Mouse (Mus musculus): ENCODE measurements around the gene Dnajc24. TPM values are rescaled to one million over a fixed set of nuclear protein-coding genes. Genes with fewer than 3 reads are reported as not detected.

Gene Dnajc24
- polyA plus RNA-seq, 1 experiment from 2014 or later, result 39.8 TPM

DNA sequence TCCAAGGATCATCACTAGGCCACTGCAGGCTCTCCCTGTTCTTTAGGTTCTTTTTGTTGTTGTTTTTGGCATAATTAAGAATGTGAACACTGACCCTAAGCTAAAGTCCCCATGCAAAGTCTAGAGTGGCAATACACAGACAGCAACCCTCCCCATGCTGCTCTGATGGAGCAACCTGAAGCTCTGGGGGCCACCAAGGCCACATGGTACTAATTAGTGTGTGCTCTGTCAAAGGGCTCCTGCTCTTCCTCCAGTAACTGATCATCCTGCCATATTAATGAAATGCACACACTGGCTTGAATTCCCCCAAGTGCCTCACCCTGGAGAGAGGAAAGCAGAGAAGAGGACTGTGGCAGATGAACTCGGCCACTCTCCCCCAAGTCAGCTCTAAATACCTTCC, 16.2 kb downstream of the Dnajc24 start:
- Histone ChIP-seq H3K4me3 (ENCODE audit: low read depth, low read length) (no peak overlapping the region), H3K27ac (ENCODE audit: low read length) (no peak overlapping the region), H3K4me2 (replicated peaks; ENCODE audit: low read depth, low read length) (no peak overlapping the region), H3K9ac (replicated peaks; ENCODE audit: low read depth, low read length) (no peak overlapping the region), H3K4me1 (ENCODE audit: control insufficient read depth, insufficient read depth, low read length) (no peaks in the 10 kb centered on the region), H3K27me3 (ENCODE audit: control insufficient read depth, insufficient read depth, low read length) (no peaks in the 10 kb centered on the region), H3K36me3 (ENCODE audit: control insufficient read depth, insufficient read depth, low read length) (no peaks in the 10 kb centered on the region), H3K9me3 (ENCODE audit: control insufficient read depth, low read depth, low read length) (no peaks in the 10 kb centered on the region)
- WGBS, result 50% methylated on average over 1 of the region's 1 CpGs
- ATAC-seq (ENCODE audit: insufficient number of reproducible peaks, insufficient read depth, low FRiP score, low read depth), result no peak

DNA sequence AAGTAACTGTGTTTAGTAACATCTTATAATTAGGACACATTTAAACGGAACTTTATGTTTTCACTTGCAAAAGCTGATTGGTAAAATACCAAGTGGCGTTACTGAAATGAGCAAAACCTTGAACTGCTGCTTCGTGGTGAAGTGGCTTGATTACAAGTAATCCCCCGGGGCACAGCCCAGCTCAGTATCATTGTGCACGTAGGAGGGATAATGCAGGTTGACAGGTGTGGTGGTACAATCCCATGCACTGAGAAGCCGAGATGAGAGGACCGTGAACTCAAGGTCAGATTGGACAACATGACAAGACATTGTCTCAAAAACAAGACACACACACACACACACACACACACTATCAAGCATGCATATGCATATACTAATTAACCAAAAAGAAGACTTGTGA, 18.1 kb downstream of the Dnajc24 start:
- no peak overlapping the region for H3K9ac ChIP-seq (replicated peaks; ENCODE audit: low read depth, low read length)
- H3K27me3 ChIP-seq (ENCODE audit: control insufficient read depth, insufficient read depth, low read length), result no peaks in the 10 kb centered on the region
- H3K27ac ChIP-seq (ENCODE audit: low read length), result no peak overlapping the region
- no peaks in the 10 kb centered on the region for H3K4me1 ChIP-seq (ENCODE audit: control insufficient read depth, insufficient read depth, low read length)
- H3K4me2 ChIP-seq (replicated peaks; ENCODE audit: low read depth, low read length), result no peak overlapping the region
- WGBS, result 89% methylated on average over 7 of the region's 7 CpGs
- H3K36me3 ChIP-seq (ENCODE audit: control insufficient read depth, insufficient read depth, low read length), result no peaks in the 10 kb centered on the region
- H3K9me3 ChIP-seq (ENCODE audit: control insufficient read depth, low read depth, low read length), result no peaks in the 10 kb centered on the region
- H3K4me3 ChIP-seq (ENCODE audit: low read depth, low read length), result no peak overlapping the region
- ATAC-seq (ENCODE audit: insufficient number of reproducible peaks, insufficient read depth, low FRiP score, low read depth), result no peak

DNA sequence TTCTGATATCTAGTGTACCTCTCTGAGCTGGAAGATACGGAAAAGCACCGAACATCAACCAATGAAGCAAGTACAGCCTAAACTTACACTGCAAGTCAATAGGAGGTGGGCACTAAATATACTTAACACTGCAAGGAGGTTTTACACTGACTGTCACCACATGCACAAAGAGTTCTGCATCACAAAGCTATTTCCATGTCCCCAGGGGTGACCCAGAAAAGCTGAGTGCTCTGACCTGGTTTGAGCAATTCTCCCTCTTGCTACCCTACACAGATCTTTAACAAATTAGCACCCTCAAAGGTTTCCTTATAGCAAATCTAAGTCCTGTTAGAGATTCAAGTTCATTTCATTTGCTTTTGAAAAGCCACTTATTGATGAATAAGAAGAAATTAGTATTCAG, 25.3 kb downstream of the Dnajc24 start:
- Histone ChIP-seq H3K27ac (ENCODE audit: low read length) (no peak overlapping the region), H3K4me2 (replicated peaks; ENCODE audit: low read depth, low read length) (no peak overlapping the region), H3K4me1 (ENCODE audit: control insufficient read depth, insufficient read depth, low read length) (no peaks in the 10 kb centered on the region), H3K27me3 (ENCODE audit: control insufficient read depth, insufficient read depth, low read length) (no peaks in the 10 kb centered on the region), H3K9ac (replicated peaks; ENCODE audit: low read depth, low read length) (no peak overlapping the region), H3K9me3 (ENCODE audit: control insufficient read depth, low read depth, low read length) (no peaks in the 10 kb centered on the region), H3K4me3 (ENCODE audit: low read depth, low read length) (no peak overlapping the region), H3K36me3 (ENCODE audit: control insufficient read depth, insufficient read depth, low read length) (no peaks in the 10 kb centered on the region)
- 91% methylated on average over 2 of the region's 2 CpGs for WGBS
- no peak for ATAC-seq (ENCODE audit: insufficient number of reproducible peaks, insufficient read depth, low FRiP score, low read depth)

GRCm38 (mm10) chr2:105973941-105974340, 29.4 kb downstream of the Dnajc24 start:
- 0 out of 2 replicates have a peak, but pooled peaks cover 5% of the 10 kb centered on the region for H3K36me3 ChIP-seq (ENCODE audit: control insufficient read depth, insufficient read depth, low read length)
- 26% methylated on average over 2 of the region's 2 CpGs for WGBS

GRCm38 (mm10) chr2:105963447-105963846, 39.9 kb downstream of the Dnajc24 start:
- no peak for ATAC-seq (ENCODE audit: insufficient number of reproducible peaks, insufficient read depth, low FRiP score, low read depth)
- Histone ChIP-seq H3K36me3 (ENCODE audit: control insufficient read depth, insufficient read depth, low read length) (peaks cover 3% of the 10 kb centered on the region; the same call in 1 of the 2 replicates), H3K9me3 (ENCODE audit: control insufficient read depth, low read depth, low read length) (no peaks in the 10 kb centered on the region), H3K27me3 (ENCODE audit: control insufficient read depth, insufficient read depth, low read length) (no peaks in the 10 kb centered on the region), H3K4me3 (ENCODE audit: low read depth, low read length) (no peak overlapping the region), H3K4me2 (replicated peaks; ENCODE audit: low read depth, low read length) (no peak overlapping the region), H3K4me1 (ENCODE audit: control insufficient read depth, insufficient read depth, low read length) (no peaks in the 10 kb centered on the region), H3K9ac (replicated peaks; ENCODE audit: low read depth, low read length) (no peak overlapping the region), H3K27ac (ENCODE audit: low read length) (no peak overlapping the region)
- 82% methylated on average over 1 of the region's 1 CpGs for WGBS

More at GRCm38 (mm10) chr2:105973941-105974340, 29.4 kb downstream of the Dnajc24 start:
- H3K4me3 ChIP-seq (ENCODE audit: low read depth, low read length), result no peak overlapping the region
- no peak overlapping the region for H3K9ac ChIP-seq (replicated peaks; ENCODE audit: low read depth, low read length)
- ATAC-seq (ENCODE audit: insufficient number of reproducible peaks, insufficient read depth, low FRiP score, low read depth), result no peak
- no peak overlapping the region for H3K4me2 ChIP-seq (replicated peaks; ENCODE audit: low read depth, low read length)
- no peaks in the 10 kb centered on the region for H3K9me3 ChIP-seq (ENCODE audit: control insufficient read depth, low read depth, low read length)
- H3K27me3 ChIP-seq (ENCODE audit: control insufficient read depth, insufficient read depth, low read length), result no peaks in the 10 kb centered on the region
- no peak overlapping the region for H3K27ac ChIP-seq (ENCODE audit: low read length)
- H3K4me1 ChIP-seq (ENCODE audit: control insufficient read depth, insufficient read depth, low read length), result no peaks in the 10 kb centered on the region

GRCm38 (mm10) chr2:105953862-105954261, 49.5 kb downstream of the Dnajc24 start:
- no peak overlapping the region for H3K9ac ChIP-seq (replicated peaks; ENCODE audit: low read depth, low read length)
- no peak for ATAC-seq (ENCODE audit: insufficient number of reproducible peaks, insufficient read depth, low FRiP score, low read depth)
- 84% methylated on average over 4 of the region's 4 CpGs for WGBS

DNA sequence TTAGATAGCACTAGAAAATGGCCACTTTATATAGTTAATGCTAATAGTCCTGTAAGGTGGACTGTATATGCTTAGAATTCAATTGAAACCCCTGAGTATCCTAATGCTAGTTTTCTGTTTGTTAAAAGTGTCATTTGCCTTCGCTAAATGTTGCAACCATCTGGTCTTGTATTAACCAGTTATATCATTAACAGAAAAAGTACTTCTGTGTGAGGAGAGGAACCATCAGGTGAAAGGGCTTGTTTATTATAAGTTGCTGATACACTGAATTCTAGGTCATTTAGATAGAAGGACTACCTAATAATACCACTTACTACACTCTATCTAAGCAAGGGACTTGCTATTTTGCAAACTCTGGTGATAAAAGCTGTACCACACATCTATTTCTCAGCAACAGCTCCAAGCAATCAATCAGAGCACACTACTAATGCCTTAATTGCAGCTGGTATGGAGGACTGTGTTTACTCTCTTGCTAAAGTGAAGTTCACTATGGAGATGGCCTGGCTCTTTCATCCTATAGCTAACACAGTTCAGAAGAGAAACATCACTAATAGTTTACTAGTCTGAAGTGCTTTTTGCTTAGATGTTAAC, 51.9 kb downstream of the Dnajc24 start:
- WGBS, result 59% methylated on average over 1 of the region's 1 CpGs
- no peaks in the 10 kb centered on the region for H3K4me1 ChIP-seq (ENCODE audit: control insufficient read depth, insufficient read depth, low read length)
- no peak overlapping the region for H3K9ac ChIP-seq (replicated peaks; ENCODE audit: low read depth, low read length)
- no peak overlapping the region for H3K27ac ChIP-seq (ENCODE audit: low read length)
- H3K4me2 ChIP-seq (replicated peaks; ENCODE audit: low read depth, low read length), result no peak overlapping the region
- no peaks in the 10 kb centered on the region for H3K9me3 ChIP-seq (ENCODE audit: control insufficient read depth, low read depth, low read length)
- no peak for ATAC-seq (ENCODE audit: insufficient number of reproducible peaks, insufficient read depth, low FRiP score, low read depth)
- no peaks in the 10 kb centered on the region for H3K27me3 ChIP-seq (ENCODE audit: control insufficient read depth, insufficient read depth, low read length)
- H3K36me3 ChIP-seq (ENCODE audit: control insufficient read depth, insufficient read depth, low read length), result no peaks in the 10 kb centered on the region
- no peak overlapping the region for H3K4me3 ChIP-seq (ENCODE audit: low read depth, low read length)

More at GRCm38 (mm10) chr2:105953862-105954261, 49.5 kb downstream of the Dnajc24 start:
- Histone ChIP-seq H3K9me3 (ENCODE audit: control insufficient read depth, low read depth, low read length) (no peaks in the 10 kb centered on the region), H3K4me3 (ENCODE audit: low read depth, low read length) (no peak overlapping the region), H3K27me3 (ENCODE audit: control insufficient read depth, insufficient read depth, low read length) (no peaks in the 10 kb centered on the region), H3K4me1 (ENCODE audit: control insufficient read depth, insufficient read depth, low read length) (no peaks in the 10 kb centered on the region), H3K36me3 (ENCODE audit: control insufficient read depth, insufficient read depth, low read length) (no peaks in the 10 kb centered on the region), H3K27ac (ENCODE audit: low read length) (no peak overlapping the region), H3K4me2 (replicated peaks; ENCODE audit: low read depth, low read length) (no peak overlapping the region)

- no peak for ATAC-seq (ENCODE audit: insufficient number of reproducible peaks, insufficient read depth, low FRiP score, low read depth)
- Histone ChIP-seq H3K27me3 (ENCODE audit: control insufficient read depth, insufficient read depth, low read length) (no peaks in the 10 kb centered on the region), H3K9me3 (ENCODE audit: control insufficient read depth, low read depth, low read length) (no peaks in the 10 kb centered on the region), H3K4me2 (replicated peaks; ENCODE audit: low read depth, low read length) (no peak overlapping the region), H3K4me1 (ENCODE audit: control insufficient read depth, insufficient read depth, low read length) (no peaks in the 10 kb centered on the region), H3K9ac (replicated peaks; ENCODE audit: low read depth, low read length) (no peak overlapping the region), H3K36me3 (ENCODE audit: control insufficient read depth, insufficient read depth, low read length) (no peaks in the 10 kb centered on the region), H3K27ac (ENCODE audit: low read length) (no peak overlapping the region), H3K4me3 (ENCODE audit: low read depth, low read length) (no peak overlapping the region)
- WGBS, result 94% methylated on average over 2 of the region's 2 CpGs
Measured at GRCm38 (mm10) chr2:105950131-105950530, 53.2 kb downstream of the Dnajc24 start.

Data from stomach, embryonic 14.5 days (tissue).